Mouse (Mus musculus) neural tube, embryonic 14.5 days (tissue): Measurements from ENCODE around the gene Map7d2. TPM values are rescaled to one million over a fixed set of nuclear protein-coding genes. Genes with fewer than 3 reads are reported as not detected.
A peak's percentile ranks its signal among the peaks of the same experiment; 100 is the strongest.
"Not testable (repeated sequence)": the region's sequence is repeated elsewhere in the genome, so short reads cannot be mapped to it uniquely, and the experiment has no call there.

Experiments
- ATAC-seq: fragments of 200-750 bp; cut with Nextera tagmentation; 2 replicates; pipeline ENCODE4 v1.8.0; 2017; ENCODE audit warnings: low read depth, mild to moderate bottlenecking, moderate TSS enrichment, moderate library complexity
- H3K27ac ChIP-seq: fragments of 300-500 bp; sonication (generic); 2 replicates; pipeline ENCODE4 v1.5.1; 2014; ENCODE audit warnings: low read depth, mild to moderate bottlenecking, control low read depth, low read length, moderate library complexity, mixed read lengths
- H3K27me3 ChIP-seq: fragments of 300-500 bp; sonication (generic); 2 replicates; pipeline ENCODE4 v1.6.1; 2014; ENCODE audit warnings: low read length; ENCODE audit not compliant: control insufficient read depth, insufficient read depth
- H3K36me3 ChIP-seq: fragments of 300-500 bp; sonication (generic); 2 replicates; pipeline ENCODE4 v1.6.1; 2014; ENCODE audit warnings: low read length, mixed read lengths; ENCODE audit not compliant: control insufficient read depth, insufficient read depth
- H3K4me1 ChIP-seq: fragments of 300-500 bp; sonication (generic); 2 replicates; pipeline ENCODE4 v1.6.1; 2014; ENCODE audit warnings: low read length; ENCODE audit not compliant: control insufficient read depth, insufficient read depth
- H3K4me2 ChIP-seq: fragments of 300-500 bp; sonication (generic); 2 replicates; pipeline ENCODE4 v1.6.1; 2014; ENCODE audit warnings: mild to moderate bottlenecking, low read depth, low read length, control low read depth
- H3K4me3 ChIP-seq: fragments of 300-500 bp; sonication (generic); 2 replicates; pipeline ENCODE4 v1.5.1; 2014; ENCODE audit warnings: low read depth, low read length, control low read depth, mixed read lengths
- H3K9ac ChIP-seq: fragments of 300-500 bp; sonication (generic); replicated peaks from 2 replicates; pipeline ENCODE4 v1.6.1; 2014; ENCODE audit warnings: low read depth, mild to moderate bottlenecking, control low read depth, low read length, mixed read lengths
- H3K9me3 ChIP-seq: fragments of 300-500 bp; sonication (generic); 2 replicates; pipeline ENCODE4 v1.6.1; 2016; ENCODE audit warnings: low read length; ENCODE audit not compliant: control insufficient read depth
- WGBS: fragments of 180-500 bp; shearing (Covaris S2); extraction: QIAGEN DNeasy Blood & Tissue Kit; methylation state at CpG from one replicate; pipeline ENCODE4 v1.1.7; 2014; 5-methylcytosine and 5-hydroxymethylcytosine counted together
- polyA plus RNA-seq: library from polyadenylated mRNA; unstranded; fragments of >200 nt; fragmentation: Nextera tagmentation; extraction: Ambion mirVana; gene quantifications from 2 replicates; pipeline ENCODE4 v1.2.1, GENCODE M21; 2014

The Map7d2 gene
- polyA plus RNA-seq, 1 experiment from 2014 or later, result 44.7 TPM

- H3K27me3 ChIP-seq, result no peaks in the 10 kb centered on the region; the same call in 1 of the 2 replicates
- peak overlapping the region; percentile 55 for H3K4me2 ChIP-seq
- peak overlapping the region; percentile 53 for H3K4me3 ChIP-seq
- peak overlapping the region; percentile 55 for H3K9ac ChIP-seq
- H3K36me3 ChIP-seq, result no peaks in the 10 kb centered on the region
- WGBS, result 11% methylated on average over 46 of the region's 65 CpGs
- H3K9me3 ChIP-seq, result no peaks in the 10 kb centered on the region
- H3K27ac ChIP-seq, result peak overlapping the region; percentile 62
- peak; percentile 76 for ATAC-seq
- H3K4me1 ChIP-seq, result no peaks in the 10 kb centered on the region
Observed at GRCm38 (mm10) chrX:159414829-159415673, 679 bp downstream of the Map7d2 start.

DNA sequence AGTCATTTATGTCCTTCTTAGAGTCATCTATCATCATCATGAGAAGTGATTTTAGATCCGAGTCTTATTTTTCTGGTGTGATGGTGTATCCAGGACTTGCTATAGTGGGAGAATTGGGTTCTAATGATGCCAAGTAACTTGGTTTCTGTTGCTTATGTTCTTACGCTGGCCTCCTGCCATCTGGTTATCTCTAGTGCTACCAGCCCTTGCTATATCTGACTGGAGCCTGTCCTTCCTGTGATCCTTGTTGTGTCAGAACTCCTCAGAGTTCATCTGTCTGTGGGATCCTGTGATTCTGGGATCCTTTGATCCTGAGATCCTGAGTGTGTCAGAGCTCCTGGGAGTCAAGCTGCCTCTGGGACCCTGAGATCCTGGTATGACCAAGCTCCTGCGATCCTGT, 16.1 kb downstream of the Map7d2 start:
- not testable (repeated sequence) for H3K36me3 ChIP-seq, H3K4me1 ChIP-seq, H3K27ac ChIP-seq, ATAC-seq, H3K9me3 ChIP-seq, H3K4me2 ChIP-seq, H3K4me3 ChIP-seq, H3K9ac ChIP-seq, H3K27me3 ChIP-seq
- 96% methylated on average over 3 of the region's 3 CpGs for WGBS

DNA sequence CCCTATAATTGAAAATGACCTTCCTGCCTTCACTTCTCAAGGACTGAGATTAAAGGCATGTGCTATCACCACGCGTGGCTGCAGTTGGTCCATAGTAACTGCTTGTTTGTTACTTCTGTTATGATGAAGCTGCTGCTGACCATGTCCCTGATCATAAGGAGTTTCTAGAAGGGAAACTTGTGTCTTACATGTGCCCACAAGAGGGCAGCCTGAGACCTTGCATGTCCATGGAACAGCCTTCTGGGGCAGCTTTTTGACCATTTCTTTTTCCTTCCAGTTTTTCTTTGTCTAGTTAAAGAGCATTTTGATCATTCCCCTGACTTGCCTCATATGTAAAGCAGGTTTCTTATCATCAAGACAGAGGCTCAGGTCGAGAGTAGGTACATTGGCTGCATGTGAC, 27.8 kb downstream of the Map7d2 start:
- Histone ChIP-seq H3K9ac (no peak overlapping the region), H3K4me1 (no peaks in the 10 kb centered on the region), H3K4me3 (no peak overlapping the region), H3K36me3 (no peaks in the 10 kb centered on the region), H3K9me3 (no peaks in the 10 kb centered on the region), H3K27me3 (no peaks in the 10 kb centered on the region), H3K27ac (no peak overlapping the region), H3K4me2 (no peak overlapping the region)
- ATAC-seq, result no peak
- WGBS, result 53% methylated on average over 3 of the region's 3 CpGs

GRCm38 (mm10) chrX:159447133-159447532, 32.8 kb downstream of the Map7d2 start:
- H3K9me3 ChIP-seq, result no peaks in the 10 kb centered on the region
- no peak overlapping the region for H3K9ac ChIP-seq
- WGBS, result 100% methylated on average over 1 of the region's 1 CpGs

DNA sequence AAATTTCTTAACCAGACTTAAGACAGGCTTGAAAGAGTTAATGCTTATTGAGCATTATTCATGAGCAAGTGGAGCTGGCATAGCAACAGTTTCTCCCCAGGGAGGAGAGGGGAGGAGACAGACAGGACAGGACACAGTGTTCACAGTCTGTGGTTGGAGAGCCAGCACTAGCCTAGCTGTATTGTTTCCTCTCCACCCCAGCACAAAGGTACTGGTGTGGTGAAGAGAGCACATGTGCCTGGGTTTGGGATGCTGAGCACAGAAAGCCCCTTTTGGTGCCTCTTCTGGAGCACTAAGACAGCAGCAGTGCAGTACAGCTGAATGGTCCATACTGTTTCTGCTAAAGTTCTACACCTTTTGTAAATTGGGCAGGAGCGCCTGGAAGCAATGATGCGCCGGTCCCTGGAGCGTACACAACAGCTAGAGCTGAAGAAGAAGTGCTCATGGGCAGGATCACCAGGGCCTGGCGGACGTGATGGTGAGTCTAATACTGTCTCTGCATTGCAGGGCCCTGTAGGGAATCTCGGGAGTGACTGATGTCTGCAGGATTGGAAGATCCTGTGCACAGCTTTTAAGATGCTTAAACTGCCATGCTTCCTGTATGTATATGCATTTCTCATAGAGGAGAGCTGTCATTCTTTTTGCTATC, 44.8 kb downstream of the Map7d2 start:
- no peaks in the 10 kb centered on the region for H3K9me3 ChIP-seq
- 31% methylated on average over 7 of the region's 7 CpGs for WGBS
- no peaks in the 10 kb centered on the region for H3K36me3 ChIP-seq
- H3K9ac ChIP-seq, result no peak overlapping the region
- H3K4me2 ChIP-seq, result no peak overlapping the region
- ATAC-seq, result peak; percentile 89; the same call in 1 of the 2 replicates
- H3K4me3 ChIP-seq, result no peak overlapping the region
- no peaks in the 10 kb centered on the region for H3K4me1 ChIP-seq
- H3K27ac ChIP-seq, result no peak overlapping the region
- no peaks in the 10 kb centered on the region for H3K27me3 ChIP-seq

More at GRCm38 (mm10) chrX:159447133-159447532, 32.8 kb downstream of the Map7d2 start:
- H3K27ac ChIP-seq, result no peak overlapping the region
- no peak for ATAC-seq
- no peaks in the 10 kb centered on the region for H3K36me3 ChIP-seq
- no peaks in the 10 kb centered on the region for H3K4me1 ChIP-seq
- H3K4me2 ChIP-seq, result no peak overlapping the region
- H3K4me3 ChIP-seq, result no peak overlapping the region
- H3K27me3 ChIP-seq, result no peaks in the 10 kb centered on the region

DNA sequence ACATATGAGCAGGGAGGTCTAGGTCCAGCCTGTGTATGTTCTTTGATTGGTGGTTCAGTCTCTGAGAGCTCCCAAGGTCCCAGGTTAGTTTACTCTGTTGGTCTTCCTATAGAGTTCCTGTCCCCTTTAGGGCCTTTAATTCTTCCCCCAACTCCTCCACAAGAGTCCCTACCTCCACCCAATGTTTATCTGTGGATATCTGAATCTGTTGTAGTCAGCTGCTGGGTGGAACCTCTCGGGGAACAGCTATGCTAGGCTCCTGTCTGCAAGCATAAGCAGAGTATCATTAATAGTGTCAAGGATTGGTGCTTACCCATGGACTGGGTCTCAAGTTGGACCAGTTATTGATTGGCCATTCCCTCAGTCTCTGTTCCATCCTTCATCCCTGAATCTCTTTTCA, 60.4 kb downstream of the Map7d2 start:
- Histone ChIP-seq H3K4me2 (no peak overlapping the region), H3K4me1 (no peaks in the 10 kb centered on the region), H3K9me3 (no peaks in the 10 kb centered on the region), H3K9ac (no peak overlapping the region), H3K27me3 (no peaks in the 10 kb centered on the region), H3K4me3 (no peak overlapping the region), H3K36me3 (no peaks in the 10 kb centered on the region), H3K27ac (no peak overlapping the region)
- 91% methylated on average over 1 of the region's 1 CpGs for WGBS
- ATAC-seq, result no peak

GRCm38 (mm10) chrX:159478243-159478940, 64.0 kb downstream of the Map7d2 start:
- H3K9ac ChIP-seq, H3K36me3 ChIP-seq, H3K4me3 ChIP-seq, ATAC-seq, H3K4me1 ChIP-seq, H3K9me3 ChIP-seq, H3K4me2 ChIP-seq, H3K27ac ChIP-seq, H3K27me3 ChIP-seq: not testable (repeated sequence)
- 82% methylated on average over 4 of the region's 4 CpGs for WGBS

DNA sequence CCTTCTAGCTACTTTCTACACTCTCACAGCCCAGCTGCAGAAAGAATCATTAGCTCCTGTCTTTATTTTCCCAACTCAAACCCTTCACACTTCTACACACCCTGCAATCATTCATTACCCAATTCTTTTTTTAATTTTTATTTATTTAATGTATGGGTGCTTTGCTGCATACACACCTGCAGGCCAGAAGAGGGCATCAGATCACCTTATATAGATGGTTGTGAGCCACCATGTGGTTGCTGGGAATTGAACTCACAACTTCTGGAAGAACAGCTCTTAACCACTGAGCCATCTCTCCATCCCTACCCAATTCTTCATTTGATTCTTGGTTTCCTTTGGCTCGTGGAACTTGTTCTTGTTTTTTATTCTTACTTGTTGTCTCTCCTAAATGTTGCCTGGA, 69.9 kb downstream of the Map7d2 start:
- H3K9ac ChIP-seq, result no peak overlapping the region
- WGBS, result 92% methylated on average over 1 of the region's 1 CpGs
- no peak overlapping the region for H3K27ac ChIP-seq
- H3K9me3 ChIP-seq, result no peaks in the 10 kb centered on the region
- no peak for ATAC-seq
- no peaks in the 10 kb centered on the region for H3K36me3 ChIP-seq
- no peak overlapping the region for H3K4me2 ChIP-seq
- H3K27me3 ChIP-seq, result no peaks in the 10 kb centered on the region
- H3K4me3 ChIP-seq, result no peak overlapping the region
- no peaks in the 10 kb centered on the region for H3K4me1 ChIP-seq

DNA sequence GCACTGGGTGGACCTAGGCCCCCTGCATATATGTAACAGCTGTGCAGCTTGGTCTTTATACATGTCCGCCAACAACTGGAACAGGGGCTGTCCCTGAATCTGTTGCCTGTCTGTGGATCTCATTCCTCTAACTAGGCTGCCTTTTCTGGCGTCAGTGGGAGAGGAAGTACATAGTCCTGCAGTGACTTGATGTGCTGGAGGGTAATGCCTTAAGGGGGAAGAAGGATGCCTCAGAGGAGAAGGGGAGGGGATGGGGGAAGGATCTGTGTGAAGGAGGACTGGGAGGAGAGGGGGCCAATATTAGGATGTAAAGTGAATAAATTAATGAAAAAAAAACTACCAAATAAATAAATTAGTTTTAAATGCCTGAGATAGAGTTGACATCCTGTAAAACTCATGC, 88.8 kb downstream of the Map7d2 start:
- Histone ChIP-seq H3K27ac (no peak overlapping the region), H3K36me3 (no peaks in the 10 kb centered on the region), H3K9ac (no peak overlapping the region), H3K4me2 (no peak overlapping the region), H3K9me3 (no peaks in the 10 kb centered on the region), H3K4me1 (no peaks in the 10 kb centered on the region), H3K4me3 (no peak overlapping the region), H3K27me3 (no peaks in the 10 kb centered on the region)
- no peak for ATAC-seq
- 67% methylated on average over 2 of the region's 2 CpGs for WGBS
